Mouse (Mus musculus): ENCODE data around the gene Itgbl1. TPM values are rescaled to one million over a fixed set of nuclear protein-coding genes. Genes with fewer than 3 reads are reported as not detected.

Gene Itgbl1
- polyA plus RNA-seq, 1 experiment from 2014 or later = 0.10 TPM

DNA sequence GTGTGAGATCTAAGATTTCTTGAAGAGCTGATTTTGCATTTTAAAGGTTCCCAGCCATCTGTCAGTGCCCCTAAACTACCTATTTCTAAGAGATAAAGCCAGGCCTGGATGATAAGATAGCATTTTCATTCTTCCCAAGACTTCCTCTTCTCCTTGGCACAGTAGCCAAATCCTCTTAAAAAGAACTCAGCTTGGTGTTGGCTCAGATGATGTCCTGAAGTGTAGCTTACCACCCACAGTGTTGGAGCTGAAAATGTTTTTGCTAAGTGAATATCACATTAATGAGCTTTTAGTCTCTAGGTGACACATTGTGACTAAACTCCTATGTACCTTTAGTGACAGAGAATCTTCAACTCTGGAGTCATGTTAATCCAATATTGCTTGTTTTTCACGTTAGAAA is 99.8 kb downstream of the Itgbl1 start:
- Histone ChIP-seq H3K36me3 (replicated peaks) (no peaks in the 10 kb centered on the region), H3K9me3 (no peaks in the 10 kb centered on the region), H3K27me3 (replicated peaks; ENCODE audit: low read depth, poor library complexity, severe bottlenecking) (no peaks in the 10 kb centered on the region), H3K4me3 (no peak overlapping the region), H3K27ac (replicated peaks) (no peak overlapping the region), H3K4me1 (no peaks in the 10 kb centered on the region)
- DNase-seq (ENCODE audit: low spot score) = no peak
- WGBS = 60% methylated on average over 1 of the region's 1 CpGs

GRCm38 (mm10) chr14:123760079-123760478 is 100.3 kb downstream of the Itgbl1 start:
- Histone ChIP-seq H3K27ac (replicated peaks) (no peak overlapping the region), H3K9me3 (no peaks in the 10 kb centered on the region), H3K36me3 (replicated peaks) (no peaks in the 10 kb centered on the region), H3K4me3 (no peak overlapping the region), H3K27me3 (replicated peaks; ENCODE audit: low read depth, poor library complexity, severe bottlenecking) (no peaks in the 10 kb centered on the region), H3K4me1 (no peaks in the 10 kb centered on the region)
- no peak for DNase-seq (ENCODE audit: low spot score)
- WGBS = 89% methylated on average over 4 of the region's 4 CpGs

DNA sequence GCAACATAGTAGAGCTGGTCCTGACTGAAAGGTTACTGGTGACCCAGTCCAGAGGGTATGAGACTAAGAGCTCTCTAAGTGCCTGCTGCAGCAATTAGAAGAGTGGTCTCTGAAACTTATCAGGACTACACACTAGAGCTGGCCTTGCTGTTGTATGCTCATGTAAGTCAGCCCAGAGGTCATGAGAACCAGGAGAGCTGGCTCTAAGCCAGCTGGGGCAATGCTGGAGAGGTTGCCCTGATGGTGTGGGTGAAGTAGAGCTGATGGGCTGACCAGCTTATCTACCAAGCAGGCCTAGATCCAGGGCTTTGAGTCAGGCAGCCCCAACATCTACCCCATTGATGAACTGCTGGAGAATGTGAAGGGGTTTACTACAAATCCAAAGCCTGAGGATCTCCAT is 142.0 kb downstream of the Itgbl1 start:
- DNase-seq (ENCODE audit: low spot score) = no peak
- Histone ChIP-seq H3K27me3 (replicated peaks; ENCODE audit: low read depth, poor library complexity, severe bottlenecking) (no peaks in the 10 kb centered on the region), H3K4me1 (no peaks in the 10 kb centered on the region), H3K4me3 (no peak overlapping the region), H3K36me3 (replicated peaks) (no peaks in the 10 kb centered on the region), H3K27ac (replicated peaks) (no peak overlapping the region), H3K9me3 (no peaks in the 10 kb centered on the region)

DNA sequence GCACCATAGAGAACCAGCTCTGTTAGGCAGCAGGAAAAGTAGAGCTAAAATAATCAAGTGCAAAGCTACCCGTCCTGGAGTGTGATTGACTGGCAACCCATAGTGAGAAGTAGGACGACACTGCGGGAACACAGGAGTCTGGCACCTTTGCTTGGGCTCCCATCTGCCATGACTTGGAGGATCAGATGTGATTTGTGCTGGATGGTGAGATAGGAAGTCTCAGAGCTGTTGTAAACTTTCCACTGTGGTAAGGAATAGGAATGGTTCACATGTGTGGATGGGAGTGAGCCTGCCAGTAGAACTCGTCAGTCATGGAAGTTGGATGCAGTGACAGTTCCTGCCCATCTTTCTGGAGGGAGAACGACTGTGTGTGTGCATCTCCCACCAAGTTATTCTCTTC is 177.9 kb downstream of the Itgbl1 start:
- WGBS = 85% methylated on average over 5 of the region's 5 CpGs
- Histone ChIP-seq H3K36me3 (replicated peaks) (no peaks in the 10 kb centered on the region), H3K27me3 (replicated peaks; ENCODE audit: low read depth, poor library complexity, severe bottlenecking) (no peaks in the 10 kb centered on the region), H3K4me3 (no peak overlapping the region), H3K4me1 (no peaks in the 10 kb centered on the region), H3K27ac (replicated peaks) (no peak overlapping the region), H3K9me3 (no peaks in the 10 kb centered on the region)
- no peak for DNase-seq (ENCODE audit: low spot score)

DNA sequence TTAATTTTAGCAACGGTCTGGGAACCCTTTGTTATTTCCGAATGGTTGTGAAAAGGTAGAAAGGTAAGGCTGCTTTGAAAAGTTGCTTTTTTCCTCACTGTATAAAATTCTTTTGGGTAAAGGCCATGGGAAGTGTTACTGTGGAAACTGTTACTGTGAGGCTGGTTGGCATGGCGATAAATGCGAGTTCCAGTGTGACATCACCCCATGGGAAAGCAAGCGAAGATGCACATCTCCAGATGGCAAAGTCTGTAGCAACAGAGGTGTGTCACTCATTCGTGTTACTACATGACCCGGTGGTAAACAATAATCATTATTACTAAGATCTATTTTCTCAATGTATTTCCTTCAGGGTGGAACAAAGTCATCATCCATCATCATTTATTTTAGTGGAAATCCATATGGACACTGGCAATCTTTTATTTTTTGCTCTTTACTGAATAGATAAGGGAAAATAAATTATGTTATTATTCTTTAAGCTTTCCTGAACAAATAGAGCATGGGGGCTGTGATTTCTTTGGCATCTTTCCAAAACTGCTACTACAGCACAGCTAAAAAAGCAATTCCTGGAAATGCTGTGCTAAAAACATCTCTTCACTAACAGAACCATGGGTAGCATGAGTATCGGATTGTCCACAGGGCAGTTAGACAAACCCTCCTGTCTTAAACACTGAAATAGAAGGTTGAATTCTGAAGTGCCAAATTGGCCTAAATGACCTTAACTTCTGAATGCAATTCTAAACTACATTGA is 184.1 kb downstream of the Itgbl1 start:
- 82% methylated on average over 8 of the region's 8 CpGs for WGBS
- Histone ChIP-seq H3K27me3 (replicated peaks; ENCODE audit: low read depth, poor library complexity, severe bottlenecking) (no peaks in the 10 kb centered on the region), H3K27ac (replicated peaks) (no peak overlapping the region), H3K4me1 (no peaks in the 10 kb centered on the region), H3K4me3 (no peak overlapping the region), H3K36me3 (replicated peaks) (no peaks in the 10 kb centered on the region), H3K9me3 (no peaks in the 10 kb centered on the region)
- DNase-seq (ENCODE audit: low spot score) = no peak

- no peak for DNase-seq (ENCODE audit: low spot score)
- no peaks in the 10 kb centered on the region for H3K27me3 ChIP-seq (replicated peaks; ENCODE audit: low read depth, poor library complexity, severe bottlenecking)
- H3K4me3 ChIP-seq = no peak overlapping the region
- WGBS = 87% methylated on average over 1 of the region's 1 CpGs
- no peaks in the 10 kb centered on the region for H3K9me3 ChIP-seq
- peaks cover 10% of the 10 kb centered on the region for H3K4me1 ChIP-seq
- H3K36me3 ChIP-seq (replicated peaks) = no peaks in the 10 kb centered on the region
- H3K27ac ChIP-seq (replicated peaks) = no peak overlapping the region
Observed at GRCm38 (mm10) chr14:123864531-123864930, 204.8 kb downstream of the Itgbl1 start.

GRCm38 (mm10) chr14:123865779-123866726 is 206.3 kb downstream of the Itgbl1 start:
- Histone ChIP-seq H3K36me3 (replicated peaks) (no peaks in the 10 kb centered on the region), H3K27ac (replicated peaks) (no peak overlapping the region), H3K9me3 (no peaks in the 10 kb centered on the region), H3K27me3 (replicated peaks; ENCODE audit: low read depth, poor library complexity, severe bottlenecking) (no peaks in the 10 kb centered on the region), H3K4me1 (peaks cover 10% of the 10 kb centered on the region), H3K4me3 (no peak overlapping the region)
- DNase-seq (ENCODE audit: low spot score) = peak; percentile 9
- WGBS = 41% methylated on average over 6 of the region's 6 CpGs

DNA sequence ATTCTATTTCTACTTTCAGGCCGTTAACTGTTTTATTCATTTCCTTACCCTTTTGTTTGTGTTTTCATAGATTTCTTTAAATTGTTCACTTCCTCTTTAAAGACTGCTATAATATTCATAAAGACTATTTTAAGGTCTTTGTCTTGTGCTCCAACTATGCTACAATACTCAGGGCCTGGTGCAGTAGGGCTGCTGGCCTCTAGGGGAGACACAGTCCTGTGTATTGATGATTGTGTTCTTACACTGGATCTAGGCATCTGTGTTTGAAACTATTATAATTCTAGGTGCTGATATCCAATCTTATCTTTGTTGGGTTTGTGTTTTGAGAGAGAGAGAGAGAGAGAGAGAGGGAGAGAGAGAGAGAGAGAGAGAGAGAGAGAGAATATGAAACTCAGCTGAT is 268.1 kb downstream of the Itgbl1 start:
- H3K4me1 ChIP-seq = no peaks in the 10 kb centered on the region

DNA sequence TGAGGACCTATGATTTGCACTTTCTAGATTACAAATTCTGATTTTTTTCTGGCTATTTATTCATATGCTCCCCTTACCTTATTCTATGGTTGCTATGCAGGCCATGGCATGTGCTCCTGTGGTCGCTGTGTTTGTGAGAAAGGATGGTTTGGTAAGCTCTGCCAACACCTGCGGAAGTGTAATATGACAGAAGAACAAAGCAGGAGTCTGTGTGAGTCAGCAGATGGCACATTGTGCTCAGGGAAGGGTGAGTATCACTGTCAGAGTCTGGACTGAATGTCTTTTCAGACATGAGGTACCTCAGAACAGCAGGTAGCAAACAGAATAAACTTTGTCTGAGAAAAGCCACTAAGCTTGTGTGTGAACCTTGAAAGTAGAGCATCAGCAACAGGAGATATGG is 306.8 kb downstream of the Itgbl1 start:
- Histone ChIP-seq H3K4me3 (no peak overlapping the region), H3K27me3 (replicated peaks; ENCODE audit: low read depth, poor library complexity, severe bottlenecking) (no peaks in the 10 kb centered on the region), H3K36me3 (replicated peaks) (no peaks in the 10 kb centered on the region), H3K9me3 (no peaks in the 10 kb centered on the region), H3K4me1 (no peaks in the 10 kb centered on the region), H3K27ac (replicated peaks) (no peak overlapping the region)
- 72% methylated on average over 2 of the region's 2 CpGs for WGBS
- no peak for DNase-seq (ENCODE audit: low spot score)

More for the DNA sequence above, 268.1 kb downstream of the Itgbl1 start:
- Histone ChIP-seq H3K27ac (replicated peaks) (no peak overlapping the region), H3K9me3 (no peaks in the 10 kb centered on the region), H3K36me3 (replicated peaks) (no peaks in the 10 kb centered on the region), H3K27me3 (replicated peaks; ENCODE audit: low read depth, poor library complexity, severe bottlenecking) (no peaks in the 10 kb centered on the region), H3K4me3 (no peak overlapping the region)
- no peak for DNase-seq (ENCODE audit: low spot score)
- WGBS = 83% methylated on average over 1 of the region's 1 CpGs

- no peaks in the 10 kb centered on the region for H3K4me1 ChIP-seq
- H3K4me3 ChIP-seq = no peak overlapping the region
- H3K27ac ChIP-seq (replicated peaks) = no peak overlapping the region
- 94% methylated on average over 6 of the region's 6 CpGs for WGBS
- H3K27me3 ChIP-seq (replicated peaks; ENCODE audit: low read depth, poor library complexity, severe bottlenecking) = no peaks in the 10 kb centered on the region
- H3K36me3 ChIP-seq (replicated peaks) = no peaks in the 10 kb centered on the region
- H3K9me3 ChIP-seq = no peaks in the 10 kb centered on the region
- no peak for DNase-seq (ENCODE audit: low spot score)
Observed at GRCm38 (mm10) chr14:123967996-123968395, 308.2 kb downstream of the Itgbl1 start.

DNA sequence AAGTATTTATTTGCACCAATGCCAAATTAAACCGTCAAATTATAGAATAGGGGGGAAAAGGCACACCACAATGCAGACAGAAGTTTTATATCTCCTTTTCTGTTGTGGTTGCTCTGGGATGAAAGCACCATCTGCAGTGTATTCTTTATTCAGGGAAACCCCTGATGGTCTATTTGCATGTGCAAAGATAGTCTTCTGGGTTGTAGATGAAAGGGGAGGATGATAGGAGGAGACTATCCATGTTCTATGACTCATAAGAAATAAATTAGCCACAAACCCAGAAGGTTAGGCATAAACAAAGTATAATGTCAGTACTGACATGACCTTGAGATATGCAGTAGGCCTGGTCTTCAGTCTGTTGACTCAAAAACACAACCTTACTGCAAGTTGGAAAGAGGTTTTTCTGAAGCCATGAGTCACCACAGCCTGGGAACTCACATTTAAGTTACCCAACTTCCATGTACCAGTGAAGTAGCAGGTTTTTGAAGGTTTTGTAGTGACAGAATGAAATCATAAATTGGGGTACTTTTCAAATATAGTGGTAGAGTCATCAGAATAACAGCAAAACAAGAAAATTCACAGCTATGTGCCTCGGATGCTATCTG is 330.9 kb downstream of the Itgbl1 start:
- DNase-seq (ENCODE audit: low spot score) = no peak
- WGBS = 78% methylated on average over 2 of the region's 2 CpGs
- no peak overlapping the region for H3K4me3 ChIP-seq
- no peak overlapping the region for H3K27ac ChIP-seq (replicated peaks)
- no peaks in the 10 kb centered on the region for H3K36me3 ChIP-seq (replicated peaks)
- no peaks in the 10 kb centered on the region for H3K4me1 ChIP-seq
- H3K9me3 ChIP-seq = no peaks in the 10 kb centered on the region
- H3K27me3 ChIP-seq (replicated peaks; ENCODE audit: low read depth, poor library complexity, severe bottlenecking) = no peaks in the 10 kb centered on the region
